Mouse (Mus musculus): ENCODE measurements around the gene Cntnap5a. TPM values are rescaled to one million over a fixed set of nuclear protein-coding genes. Genes with fewer than 3 reads are reported as not detected.

Gene Cntnap5a
- polyA plus RNA-seq, 1 experiment from 2014 or later = 3.9 TPM

- ATAC-seq (ENCODE audit: low read depth) = no peak
- WGBS = 88% methylated on average over 2 of the region's 2 CpGs
These were observed 559.3 kb downstream of the Cntnap5a start for GRCm38 (mm10) chr1:116243856-116244255.

GRCm38 (mm10) chr1:116281144-116281543 is 596.6 kb downstream of the Cntnap5a start:
- no peak for ATAC-seq (ENCODE audit: low read depth)
- no peak overlapping the region for H3K27ac ChIP-seq (ENCODE audit: low read depth, low read length)
- H3K4me2 ChIP-seq (ENCODE audit: low read depth, low read length) = no peak overlapping the region
- no peaks in the 10 kb centered on the region for H3K36me3 ChIP-seq (ENCODE audit: control insufficient read depth, insufficient read depth, low read length)
- no peaks in the 10 kb centered on the region for H3K27me3 ChIP-seq (ENCODE audit: control insufficient read depth, insufficient read depth, low read length)
- H3K9me3 ChIP-seq (ENCODE audit: control insufficient read depth, low read length) = no peaks in the 10 kb centered on the region
- H3K4me1 ChIP-seq (ENCODE audit: control insufficient read depth, insufficient read depth, low read length) = no peaks in the 10 kb centered on the region
- H3K9ac ChIP-seq (replicated peaks; ENCODE audit: low read depth, low read length) = no peak overlapping the region
- no peak overlapping the region for H3K4me3 ChIP-seq (ENCODE audit: low read depth, low read length)

More at GRCm38 (mm10) chr1:116243856-116244255, 559.3 kb downstream of the Cntnap5a start:
- Histone ChIP-seq H3K27me3 (ENCODE audit: control insufficient read depth, insufficient read depth, low read length) (no peaks in the 10 kb centered on the region), H3K4me1 (ENCODE audit: control insufficient read depth, insufficient read depth, low read length) (no peaks in the 10 kb centered on the region), H3K9ac (replicated peaks; ENCODE audit: low read depth, low read length) (no peak overlapping the region), H3K4me2 (ENCODE audit: low read depth, low read length) (no peak overlapping the region), H3K36me3 (ENCODE audit: control insufficient read depth, insufficient read depth, low read length) (no peaks in the 10 kb centered on the region), H3K4me3 (ENCODE audit: low read depth, low read length) (no peak overlapping the region), H3K9me3 (ENCODE audit: control insufficient read depth, low read length) (no peaks in the 10 kb centered on the region), H3K27ac (ENCODE audit: low read depth, low read length) (no peak overlapping the region)

- Histone ChIP-seq H3K9me3 (ENCODE audit: control insufficient read depth, low read length) (no peaks in the 10 kb centered on the region), H3K4me2 (ENCODE audit: low read depth, low read length) (no peak overlapping the region), H3K4me1 (ENCODE audit: control insufficient read depth, insufficient read depth, low read length) (no peaks in the 10 kb centered on the region), H3K36me3 (ENCODE audit: control insufficient read depth, insufficient read depth, low read length) (no peaks in the 10 kb centered on the region), H3K4me3 (ENCODE audit: low read depth, low read length) (no peak overlapping the region), H3K27ac (ENCODE audit: low read depth, low read length) (no peak overlapping the region), H3K9ac (replicated peaks; ENCODE audit: low read depth, low read length) (no peak overlapping the region), H3K27me3 (ENCODE audit: control insufficient read depth, insufficient read depth, low read length) (no peaks in the 10 kb centered on the region)
- ATAC-seq (ENCODE audit: low read depth) = peak; percentile 51; the same call in 1 of the 2 replicates
- WGBS = 38% methylated on average over 1 of the region's 1 CpGs
These were observed 599.4 kb downstream of the Cntnap5a start for GRCm38 (mm10) chr1:116283968-116284367.

- 72% methylated on average over 3 of the region's 3 CpGs for WGBS
- Histone ChIP-seq H3K36me3 (ENCODE audit: control insufficient read depth, insufficient read depth, low read length) (no peaks in the 10 kb centered on the region), H3K4me1 (ENCODE audit: control insufficient read depth, insufficient read depth, low read length) (no peaks in the 10 kb centered on the region), H3K27me3 (ENCODE audit: control insufficient read depth, insufficient read depth, low read length) (no peaks in the 10 kb centered on the region), H3K27ac (ENCODE audit: low read depth, low read length) (no peak overlapping the region), H3K9me3 (ENCODE audit: control insufficient read depth, low read length) (no peaks in the 10 kb centered on the region), H3K4me3 (ENCODE audit: low read depth, low read length) (no peak overlapping the region), H3K9ac (replicated peaks; ENCODE audit: low read depth, low read length) (no peak overlapping the region), H3K4me2 (ENCODE audit: low read depth, low read length) (no peak overlapping the region)
- no peak for ATAC-seq (ENCODE audit: low read depth)
These were observed 622.0 kb downstream of the Cntnap5a start for GRCm38 (mm10) chr1:116306555-116306954.

GRCm38 (mm10) chr1:116311512-116311911 is 627.0 kb downstream of the Cntnap5a start:
- peak; percentile 69 for ATAC-seq (ENCODE audit: low read depth)
- no peak overlapping the region for H3K4me3 ChIP-seq (ENCODE audit: low read depth, low read length)
- no peaks in the 10 kb centered on the region for H3K27me3 ChIP-seq (ENCODE audit: control insufficient read depth, insufficient read depth, low read length)
- H3K36me3 ChIP-seq (ENCODE audit: control insufficient read depth, insufficient read depth, low read length) = no peaks in the 10 kb centered on the region
- no peak overlapping the region for H3K9ac ChIP-seq (replicated peaks; ENCODE audit: low read depth, low read length)
- H3K27ac ChIP-seq (ENCODE audit: low read depth, low read length) = no peak overlapping the region
- no peak overlapping the region for H3K4me2 ChIP-seq (ENCODE audit: low read depth, low read length)
- no peaks in the 10 kb centered on the region for H3K9me3 ChIP-seq (ENCODE audit: control insufficient read depth, low read length)
- WGBS = 32% methylated on average over 3 of the region's 3 CpGs
- no peaks in the 10 kb centered on the region for H3K4me1 ChIP-seq (ENCODE audit: control insufficient read depth, insufficient read depth, low read length)

GRCm38 (mm10) chr1:116313269-116313668 is 628.7 kb downstream of the Cntnap5a start:
- Histone ChIP-seq H3K4me1 (ENCODE audit: control insufficient read depth, insufficient read depth, low read length) (no peaks in the 10 kb centered on the region), H3K36me3 (ENCODE audit: control insufficient read depth, insufficient read depth, low read length) (no peaks in the 10 kb centered on the region), H3K9ac (replicated peaks; ENCODE audit: low read depth, low read length) (no peak overlapping the region), H3K9me3 (ENCODE audit: control insufficient read depth, low read length) (no peaks in the 10 kb centered on the region), H3K27ac (ENCODE audit: low read depth, low read length) (no peak overlapping the region), H3K4me3 (ENCODE audit: low read depth, low read length) (no peak overlapping the region), H3K4me2 (ENCODE audit: low read depth, low read length) (no peak overlapping the region), H3K27me3 (ENCODE audit: control insufficient read depth, insufficient read depth, low read length) (no peaks in the 10 kb centered on the region)
- peak; percentile 55; the same call in 1 of the 2 replicates for ATAC-seq (ENCODE audit: low read depth)

GRCm38 (mm10) chr1:116324505-116324904 is 639.9 kb downstream of the Cntnap5a start:
- no peak overlapping the region for H3K27ac ChIP-seq (ENCODE audit: low read depth, low read length)
- H3K9ac ChIP-seq (replicated peaks; ENCODE audit: low read depth, low read length) = no peak overlapping the region
- no peaks in the 10 kb centered on the region for H3K9me3 ChIP-seq (ENCODE audit: control insufficient read depth, low read length)
- H3K4me3 ChIP-seq (ENCODE audit: low read depth, low read length) = no peak overlapping the region
- no peaks in the 10 kb centered on the region for H3K4me1 ChIP-seq (ENCODE audit: control insufficient read depth, insufficient read depth, low read length)
- H3K4me2 ChIP-seq (ENCODE audit: low read depth, low read length) = no peak overlapping the region
- no peaks in the 10 kb centered on the region for H3K36me3 ChIP-seq (ENCODE audit: control insufficient read depth, insufficient read depth, low read length)
- no peak for ATAC-seq (ENCODE audit: low read depth)
- no peaks in the 10 kb centered on the region for H3K27me3 ChIP-seq (ENCODE audit: control insufficient read depth, insufficient read depth, low read length)

- Histone ChIP-seq H3K36me3 (ENCODE audit: control insufficient read depth, insufficient read depth, low read length) (no peaks in the 10 kb centered on the region), H3K4me2 (ENCODE audit: low read depth, low read length) (no peak overlapping the region), H3K27ac (ENCODE audit: low read depth, low read length) (no peak overlapping the region), H3K9me3 (ENCODE audit: control insufficient read depth, low read length) (no peaks in the 10 kb centered on the region), H3K4me1 (ENCODE audit: control insufficient read depth, insufficient read depth, low read length) (no peaks in the 10 kb centered on the region), H3K4me3 (ENCODE audit: low read depth, low read length) (no peak overlapping the region), H3K27me3 (ENCODE audit: control insufficient read depth, insufficient read depth, low read length) (no peaks in the 10 kb centered on the region), H3K9ac (replicated peaks; ENCODE audit: low read depth, low read length) (no peak overlapping the region)
- no peak for ATAC-seq (ENCODE audit: low read depth)
These were observed 669.1 kb downstream of the Cntnap5a start for GRCm38 (mm10) chr1:116353669-116354068.

- 41% methylated on average over 2 of the region's 2 CpGs for WGBS
- no peaks in the 10 kb centered on the region for H3K4me1 ChIP-seq (ENCODE audit: control insufficient read depth, insufficient read depth, low read length)
- no peak overlapping the region for H3K4me2 ChIP-seq (ENCODE audit: low read depth, low read length)
- H3K27ac ChIP-seq (ENCODE audit: low read depth, low read length) = no peak overlapping the region
- no peaks in the 10 kb centered on the region for H3K27me3 ChIP-seq (ENCODE audit: control insufficient read depth, insufficient read depth, low read length)
- no peak overlapping the region for H3K9ac ChIP-seq (replicated peaks; ENCODE audit: low read depth, low read length)
- no peaks in the 10 kb centered on the region for H3K9me3 ChIP-seq (ENCODE audit: control insufficient read depth, low read length)
- H3K4me3 ChIP-seq (ENCODE audit: low read depth, low read length) = no peak overlapping the region
- no peak for ATAC-seq (ENCODE audit: low read depth)
- no peaks in the 10 kb centered on the region for H3K36me3 ChIP-seq (ENCODE audit: control insufficient read depth, insufficient read depth, low read length)
These were observed 681.0 kb downstream of the Cntnap5a start for GRCm38 (mm10) chr1:116365606-116366005.

- no peaks in the 10 kb centered on the region for H3K4me1 ChIP-seq (ENCODE audit: control insufficient read depth, insufficient read depth, low read length)
- H3K4me3 ChIP-seq (ENCODE audit: low read depth, low read length) = no peak overlapping the region
- WGBS = 20% methylated on average over 2 of the region's 2 CpGs
- H3K4me2 ChIP-seq (ENCODE audit: low read depth, low read length) = no peak overlapping the region
- H3K36me3 ChIP-seq (ENCODE audit: control insufficient read depth, insufficient read depth, low read length) = no peaks in the 10 kb centered on the region
- H3K9ac ChIP-seq (replicated peaks; ENCODE audit: low read depth, low read length) = no peak overlapping the region
- no peaks in the 10 kb centered on the region for H3K27me3 ChIP-seq (ENCODE audit: control insufficient read depth, insufficient read depth, low read length)
- no peaks in the 10 kb centered on the region for H3K9me3 ChIP-seq (ENCODE audit: control insufficient read depth, low read length)
- H3K27ac ChIP-seq (ENCODE audit: low read depth, low read length) = no peak overlapping the region
- ATAC-seq (ENCODE audit: low read depth) = no peak
These were observed 681.6 kb downstream of the Cntnap5a start for GRCm38 (mm10) chr1:116366171-116366570.

All from neural tube, embryonic 14.5 days (tissue).